Mouse (Mus musculus) B cell, adult 2 months (primary cell): ENCODE measurements around the gene Pgpep1.

Experiments
- DNase-seq, 2 experiments: peaks; one replicate each; pipeline ENCODE4 v3.0.0; 2022

The Pgpep1 gene

GRCm38 (mm10) chr8:70660273-70660725 lies at the start of gene Pgpep1:
TSS of gene Pgpep1 (minus strand) at chr8:70660388.
- DNase-seq, result no peak

GRCm38 (mm10) chr8:70709794-70710193 lies 49.6 kb upstream of the Pgpep1 start:
- no peak for DNase-seq

- no peak for DNase-seq
Measured at GRCm38 (mm10) chr8:70708281-70708680, 48.1 kb upstream of the Pgpep1 start.

GRCm38 (mm10) chr8:70703287-70703686 lies 43.1 kb upstream of the Pgpep1 start, which contains the start of gene Iqcn:
TSS of gene Iqcn (plus strand) at chr8:70703457.
- peak in 1 of 2 experiments; percentile 38 for DNase-seq

- DNase-seq, result no peak
Measured at GRCm38 (mm10) chr8:70702842-70703182, 42.6 kb upstream of the Pgpep1 start.

GRCm38 (mm10) chr8:70701982-70702841 lies 42.0 kb upstream of the Pgpep1 start:
- peak in 1 of 2 experiments; percentile 57 for DNase-seq

- DNase-seq, result peak; percentile 50 to 54
Measured at GRCm38 (mm10) chr8:70701048-70701981, 41.1 kb upstream of the Pgpep1 start.

GRCm38 (mm10) chr8:70700555-70700922 lies 40.4 kb upstream of the Pgpep1 start:
- peak; percentile 87 for DNase-seq

- DNase-seq, result peak; percentile 73 to 77
Measured at GRCm38 (mm10) chr8:70699834-70700554, 39.8 kb upstream of the Pgpep1 start.

GRCm38 (mm10) chr8:70699116-70699833 lies 39.1 kb upstream of the Pgpep1 start:
- DNase-seq, result no peak

GRCm38 (mm10) chr8:70698310-70699109 lies 38.3 kb upstream of the Pgpep1 start, which contains the start of gene Jund:
TSS of gene Jund (plus strand) at chr8:70698949.
- DNase-seq, result peak; percentile 100

GRCm38 (mm10) chr8:70697366-70698250 lies 37.4 kb upstream of the Pgpep1 start:
- peak in 1 of 2 experiments; percentile 15 for DNase-seq

- peak in 1 of 2 experiments; percentile 10 for DNase-seq
Measured at GRCm38 (mm10) chr8:70696946-70697345, 36.8 kb upstream of the Pgpep1 start.

GRCm38 (mm10) chr8:70696019-70696885 lies 36.1 kb upstream of the Pgpep1 start:
- DNase-seq, result peak; percentile 72 to 73

GRCm38 (mm10) chr8:70695318-70696018 lies 35.3 kb upstream of the Pgpep1 start:
- peak; percentile 85 to 87 for DNase-seq

GRCm38 (mm10) chr8:70693636-70694035 lies 33.4 kb upstream of the Pgpep1 start:
- DNase-seq, result peak in 1 of 2 experiments; percentile 36

- no peak for DNase-seq
Measured at GRCm38 (mm10) chr8:70691727-70692231, 31.6 kb upstream of the Pgpep1 start.

- DNase-seq, result no peak
Measured at GRCm38 (mm10) chr8:70691230-70691629, 31.0 kb upstream of the Pgpep1 start.
